Mouse (Mus musculus): Measurements from ENCODE around the gene Aff4.
"Not testable (repeated sequence)": the region's sequence is repeated elsewhere in the genome, so short reads cannot be mapped to it uniquely, and the experiment has no call there.

Gene Aff4

GRCm38 (mm10) chr11:53337684-53338083 is 12.9 kb upstream of the Aff4 start:
- DNase-seq (ENCODE audit: low spot score): no peak

GRCm38 (mm10) chr11:53341019-53341418 is 9.6 kb upstream of the Aff4 start:
- DNase-seq (ENCODE audit: low spot score): not testable (repeated sequence)

GRCm38 (mm10) chr11:53342711-53343110 is 7.9 kb upstream of the Aff4 start:
- no peak for DNase-seq (ENCODE audit: low spot score)

GRCm38 (mm10) chr11:53345328-53345727 is 5.3 kb upstream of the Aff4 start:
- DNase-seq (ENCODE audit: low spot score): no peak

- DNase-seq (ENCODE audit: low spot score): no peak
Measured at GRCm38 (mm10) chr11:53345738-53346137, 4.9 kb upstream of the Aff4 start.

GRCm38 (mm10) chr11:53351224-53351942 is 750 bp downstream of the Aff4 start:
- no peak for DNase-seq (ENCODE audit: low spot score)

- no peak for DNase-seq (ENCODE audit: low spot score)
Measured at GRCm38 (mm10) chr11:53351943-53352590, 1.4 kb downstream of the Aff4 start.

GRCm38 (mm10) chr11:53358504-53359155 is 8.0 kb downstream of the Aff4 start:
- no peak for DNase-seq (ENCODE audit: low spot score)

- no peak for DNase-seq (ENCODE audit: low spot score)
Measured at GRCm38 (mm10) chr11:53367032-53367431, 16.4 kb downstream of the Aff4 start.

GRCm38 (mm10) chr11:53378918-53379317 is 28.3 kb downstream of the Aff4 start:
- DNase-seq (ENCODE audit: low spot score): no peak

GRCm38 (mm10) chr11:53383758-53384428 is 33.3 kb downstream of the Aff4 start:
- DNase-seq (ENCODE audit: low spot score): no peak

- no peak for DNase-seq (ENCODE audit: low spot score)
Measured at GRCm38 (mm10) chr11:53393856-53394255, 43.2 kb downstream of the Aff4 start.

GRCm38 (mm10) chr11:53403638-53404037 is 53.0 kb downstream of the Aff4 start:
- DNase-seq (ENCODE audit: low spot score): no peak

GRCm38 (mm10) chr11:53411738-53412137 is 61.1 kb downstream of the Aff4 start:
- no peak for DNase-seq (ENCODE audit: low spot score)

GRCm38 (mm10) chr11:53413871-53414270 is 63.2 kb downstream of the Aff4 start:
- no peak for DNase-seq (ENCODE audit: low spot score)

GRCm38 (mm10) chr11:53418048-53418447 is 67.4 kb downstream of the Aff4 start:
- no peak for DNase-seq (ENCODE audit: low spot score)

- DNase-seq (ENCODE audit: low spot score): no peak
Measured at GRCm38 (mm10) chr11:53423036-53423435, 72.4 kb downstream of the Aff4 start, which contains the start of gene Leap2. TSS of gene Leap2 (minus strand) at chr11:53423170.

- DNase-seq (ENCODE audit: low spot score): no peak
Measured at GRCm38 (mm10) chr11:53424826-53425225, 74.2 kb downstream of the Aff4 start.

GRCm38 (mm10) chr11:53425251-53425650 is 74.6 kb downstream of the Aff4 start:
- no peak for DNase-seq (ENCODE audit: low spot score)

GRCm38 (mm10) chr11:53425711-53426255 is 75.2 kb downstream of the Aff4 start:
- DNase-seq (ENCODE audit: low spot score): no peak

GRCm38 (mm10) chr11:53426914-53427313 is 76.3 kb downstream of the Aff4 start:
- not testable (repeated sequence) for DNase-seq (ENCODE audit: low spot score)

All from urinary bladder, postnatal 10 days (tissue).